Mouse (Mus musculus) hindbrain, embryonic 14.5 days (tissue): ENCODE data around the gene 4930404H24Rik. TPM values are rescaled to one million over a fixed set of nuclear protein-coding genes. Genes with fewer than 3 reads are reported as not detected.
"Not testable (repeated sequence)": the region's sequence is repeated elsewhere in the genome, so short reads cannot be mapped to it uniquely, and the experiment has no call there.

ENCODE experiments used
- ATAC-seq: fragments of 200-750 bp; cut with Nextera tagmentation; 2 replicates; pipeline ENCODE4 v1.8.0; 2017; ENCODE audit warnings: moderate number of reproducible peaks, mild to moderate bottlenecking, moderate TSS enrichment, moderate library complexity; ENCODE audit not compliant: low FRiP score
- DNase-seq: peaks from one replicate; pipeline ENCODE4 v3.0.0-alpha.2; 2015; ENCODE audit warnings: low spot score
- H3K27ac ChIP-seq: fragments of 300-500 bp; sonication (generic); 2 replicates; pipeline ENCODE4 v1.5.1; 2014; ENCODE audit warnings: mild to moderate bottlenecking, moderate library complexity
- H3K27me3 ChIP-seq: fragments of 300-500 bp; sonication (generic); 2 replicates; pipeline ENCODE4 v1.6.1; 2014; ENCODE audit warnings: mild to moderate bottlenecking, low read length, mixed read lengths; ENCODE audit not compliant: control insufficient read depth, insufficient read depth
- H3K36me3 ChIP-seq: fragments of 300-500 bp; sonication (generic); replicated peaks from 2 replicates; pipeline ENCODE4 v1.6.1; 2014; ENCODE audit not compliant: control insufficient read depth, insufficient read depth
- H3K4me1 ChIP-seq: fragments of 300-500 bp; sonication (generic); replicated peaks from 2 replicates; pipeline ENCODE4 v1.6.1; 2014; ENCODE audit warnings: antibody characterized with exemption, low read length, mixed read lengths; ENCODE audit not compliant: control insufficient read depth, insufficient read depth
- H3K4me2 ChIP-seq: fragments of 300-500 bp; sonication (generic); replicated peaks from 2 replicates; pipeline ENCODE4 v1.6.1; 2014; ENCODE audit warnings: mild to moderate bottlenecking, moderate library complexity
- H3K4me3 ChIP-seq: fragments of 300-500 bp; sonication (generic); replicated peaks from 2 replicates; pipeline ENCODE4 v1.5.1; 2014; ENCODE audit warnings: mild to moderate bottlenecking, low read length
- H3K9ac ChIP-seq: fragments of 300-500 bp; sonication (generic); 2 replicates; pipeline ENCODE4 v1.6.1; 2014
- H3K9me3 ChIP-seq: fragments of 300-500 bp; sonication (generic); 2 replicates; pipeline ENCODE4 v1.6.1; 2016; ENCODE audit warnings: low read length; ENCODE audit not compliant: control insufficient read depth
- WGBS: fragments of 180-500 bp; shearing (Covaris S2); extraction: QIAGEN DNeasy Blood & Tissue Kit; methylation state at CpG from one replicate; pipeline ENCODE4 v1.1.7; 2014; 5-methylcytosine and 5-hydroxymethylcytosine counted together
- polyA plus RNA-seq: library from polyadenylated mRNA; unstranded; fragments of >200 nt; fragmentation: Nextera tagmentation; extraction: Ambion mirVana; gene quantifications from 2 replicates; pipeline ENCODE4 v1.2.1, GENCODE M21; 2014

Gene 4930404H24Rik
- polyA plus RNA-seq, 1 experiment from 2014 or later, result not detected

GRCm38 (mm10) chr2:153490940-153491339, 1.6 kb upstream of the 4930404H24Rik start:
- H3K4me3 ChIP-seq, result no peak overlapping the region
- peak overlapping the region; percentile 96 for H3K27ac ChIP-seq
- no peaks in the 10 kb centered on the region for H3K36me3 ChIP-seq
- H3K9me3 ChIP-seq, result no peaks in the 10 kb centered on the region
- 20% methylated on average over 5 of the region's 5 CpGs for WGBS
- no peaks in the 10 kb centered on the region; the same call in 1 of the 2 replicates for H3K27me3 ChIP-seq
- no peak overlapping the region for H3K9ac ChIP-seq
- ATAC-seq (no peak), DNase-seq (no peak)
- H3K4me2 ChIP-seq, result peak overlapping the region; percentile 78
- H3K4me1 ChIP-seq, result peaks cover 43% of the 10 kb centered on the region

- DNase-seq, result no peak
- H3K9ac ChIP-seq, result peak overlapping the region; percentile 73
- H3K9me3 ChIP-seq, result no peaks in the 10 kb centered on the region
- ATAC-seq, result 0 out of 2 replicates have a peak, but pooled peaks have one; percentile 0
- H3K27ac ChIP-seq, result peak overlapping the region; percentile 96
- H3K4me1 ChIP-seq, result peaks cover 50% of the 10 kb centered on the region
- H3K36me3 ChIP-seq, result no peaks in the 10 kb centered on the region
- WGBS, result 9% methylated on average over 18 of the region's 18 CpGs
- no peaks in the 10 kb centered on the region; the same call in 1 of the 2 replicates for H3K27me3 ChIP-seq
- peak overlapping the region; percentile 46 for H3K4me3 ChIP-seq
- peak overlapping the region; percentile 78 for H3K4me2 ChIP-seq
Measured at GRCm38 (mm10) chr2:153491512-153492178, 945 bp upstream of the 4930404H24Rik start.

- Histone ChIP-seq H3K9ac (peak overlapping the region; percentile 73), H3K36me3 (no peaks in the 10 kb centered on the region), H3K27ac (peak overlapping the region; percentile 96), H3K4me1 (peaks cover 55% of the 10 kb centered on the region), H3K4me2 (peak overlapping the region; percentile 78), H3K9me3 (no peaks in the 10 kb centered on the region), H3K27me3 (no peaks in the 10 kb centered on the region; the same call in 1 of the 2 replicates), H3K4me3 (peak overlapping the region; percentile 46)
- DNase-seq (no peak), ATAC-seq (peak; percentile 34; the same call in 1 of the 2 replicates)
- under 1% methylated on average over 22 of the region's 24 CpGs for WGBS
Measured at GRCm38 (mm10) chr2:153492179-153492517, 442 bp upstream of the 4930404H24Rik start.

- ATAC-seq, result no peak
- Histone ChIP-seq H3K4me2 (peak overlapping the region; percentile 78), H3K4me1 (peaks cover 64% of the 10 kb centered on the region), H3K27me3 (no peaks in the 10 kb centered on the region; the same call in 1 of the 2 replicates), H3K9me3 (no peaks in the 10 kb centered on the region), H3K36me3 (no peaks in the 10 kb centered on the region), H3K4me3 (peak overlapping the region; percentile 46), H3K9ac (peak overlapping the region; percentile 73), H3K27ac (peak overlapping the region; percentile 96)
- no peak for DNase-seq
- whole genome bisulfite sequencing, result 22% methylated on average over 2 of the region's 2 CpGs
Measured at GRCm38 (mm10) chr2:153493393-153493731, 772 bp downstream of the 4930404H24Rik start.

GRCm38 (mm10) chr2:153493781-153494292, 1.2 kb downstream of the 4930404H24Rik start:
- H3K27ac ChIP-seq, result peak overlapping the region; percentile 96
- H3K4me1 ChIP-seq, result peaks cover 64% of the 10 kb centered on the region
- peak overlapping the region; percentile 73; the same call in 1 of the 2 replicates for H3K9ac ChIP-seq
- H3K36me3 ChIP-seq, result no peaks in the 10 kb centered on the region
- DNase-seq, result no peak
- no peaks in the 10 kb centered on the region for H3K9me3 ChIP-seq
- WGBS, result 10% methylated on average over 6 of the region's 6 CpGs
- no peak overlapping the region for H3K4me3 ChIP-seq
- H3K27me3 ChIP-seq, result no peaks in the 10 kb centered on the region; the same call in 1 of the 2 replicates
- no peak overlapping the region; the same call in 1 of the 2 replicates for H3K4me2 ChIP-seq
- ATAC-seq, result no peak

GRCm38 (mm10) chr2:153494293-153494811, 1.8 kb downstream of the 4930404H24Rik start:
- 20% methylated on average over 9 of the region's 9 CpGs for WGBS
- peaks cover 64% of the 10 kb centered on the region for H3K4me1 ChIP-seq
- no peak overlapping the region for H3K4me2 ChIP-seq
- H3K9ac ChIP-seq, result peak overlapping the region; percentile 35
- H3K9me3 ChIP-seq, result no peaks in the 10 kb centered on the region
- no peak for ATAC-seq
- no peak overlapping the region for H3K4me3 ChIP-seq
- peak overlapping the region; percentile 96 for H3K27ac ChIP-seq
- no peak for DNase-seq
- no peaks in the 10 kb centered on the region; the same call in 1 of the 2 replicates for H3K27me3 ChIP-seq
- no peaks in the 10 kb centered on the region for H3K36me3 ChIP-seq

- H3K9ac ChIP-seq, H3K4me2 ChIP-seq, H3K9me3 ChIP-seq, ATAC-seq, H3K36me3 ChIP-seq, DNase-seq, H3K27ac ChIP-seq, H3K4me3 ChIP-seq, H3K27me3 ChIP-seq: not testable (repeated sequence)
- peaks cover 64% of the 10 kb centered on the region for H3K4me1 ChIP-seq
- WGBS, result 93% methylated on average over 4 of the region's 4 CpGs
Measured at GRCm38 (mm10) chr2:153495391-153495790, 2.8 kb downstream of the 4930404H24Rik start.

GRCm38 (mm10) chr2:153495818-153496217, 3.2 kb downstream of the 4930404H24Rik start:
- Histone ChIP-seq H3K4me1 (peaks cover 60% of the 10 kb centered on the region), H3K9me3 (no peaks in the 10 kb centered on the region), H3K27ac (peak overlapping the region; percentile 1; the same call in 1 of the 2 replicates), H3K4me2 (no peak overlapping the region), H3K36me3 (no peaks in the 10 kb centered on the region), H3K9ac (no peak overlapping the region), H3K4me3 (no peak overlapping the region), H3K27me3 (no peaks in the 10 kb centered on the region)
- ATAC-seq (no peak), DNase-seq (no peak)
- WGBS, result 83% methylated on average over 4 of the region's 4 CpGs

- Histone ChIP-seq H3K4me1 (peaks cover 55% of the 10 kb centered on the region), H3K9ac (no peak overlapping the region), H3K4me3 (no peak overlapping the region), H3K9me3 (no peaks in the 10 kb centered on the region), H3K36me3 (no peaks in the 10 kb centered on the region), H3K27me3 (no peaks in the 10 kb centered on the region), H3K27ac (peak overlapping the region; percentile 1; the same call in 1 of the 2 replicates), H3K4me2 (no peak overlapping the region)
- 76% methylated on average over 6 of the region's 6 CpGs for WGBS
- ATAC-seq (no peak), DNase-seq (no peak)
Measured at GRCm38 (mm10) chr2:153496301-153496700, 3.7 kb downstream of the 4930404H24Rik start.
